Mouse (Mus musculus): ENCODE measurements around the gene Vmn1r82.

Gene Vmn1r82

DNA sequence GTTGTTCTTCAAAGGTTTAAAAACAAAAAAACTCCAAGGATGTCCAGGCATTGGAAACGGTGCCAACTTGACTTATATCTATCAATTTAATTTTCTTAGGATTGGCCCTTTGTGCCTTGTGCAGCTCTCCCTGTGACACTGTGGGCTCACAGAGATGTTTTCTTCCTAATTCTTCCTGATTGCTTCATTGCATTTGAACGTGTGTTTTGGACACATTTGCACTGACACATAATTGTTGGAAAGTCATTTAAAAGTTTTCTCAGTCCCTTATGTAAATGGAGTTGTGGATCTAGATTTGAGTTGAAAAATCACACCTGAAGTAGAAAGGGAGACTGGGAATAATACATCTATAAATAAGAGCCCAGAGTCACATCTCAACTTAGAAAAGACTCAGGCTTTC, at the start of gene Vmn1r82:
TSS of gene Vmn1r82 (plus strand) at position 301 of the 400 bp plus-strand sequence.
- DNase-seq (ENCODE audit: low read depth, low spot score) = no peak

- no peak for DNase-seq (ENCODE audit: low read depth, low spot score)
Observed at GRCm38 (mm10) chr7:12268169-12268568, 32.1 kb upstream of the Vmn1r82 start, which contains the start of gene Vmn1r81. Gene Vmn1r81 (minus strand): TSS chr7:12268269.

- no peak for DNase-seq (ENCODE audit: low read depth, low spot score)
Observed at GRCm38 (mm10) chr7:12329381-12329780, 29.2 kb downstream of the Vmn1r82 start, which contains the start of gene Vmn1r83. Gene Vmn1r83 (minus strand): TSS chr7:12329481.
